Mouse (Mus musculus): ENCODE results near the gene Lrrc45. TPM values are rescaled to one million over a fixed set of nuclear protein-coding genes. Genes with fewer than 3 reads are reported as not detected.

The Lrrc45 gene
- polyA plus RNA-seq, 1 experiment from 2014 or later: 69.2 TPM

- Histone ChIP-seq H3K36me3 (ENCODE audit: insufficient read depth, low read length) (no peaks in the 10 kb centered on the region), H3K27me3 (ENCODE audit: insufficient read depth, low read length) (no peaks in the 10 kb centered on the region), H3K9ac (replicated peaks; ENCODE audit: low read length) (no peak within 1 kb of the TSS), H3K27ac (ENCODE audit: low read length) (no peak within 1 kb of the TSS), H3K4me3 (ENCODE audit: low read length) (no peak within 1 kb of the TSS), H3K4me1 (ENCODE audit: insufficient read depth, low read length) (0 out of 2 replicates have a peak, but pooled peaks cover 4% of the 10 kb centered on the region), H3K9me3 (ENCODE audit: low read length) (no peaks in the 10 kb centered on the region), H3K4me2 (replicated peaks; ENCODE audit: low read depth, low read length) (no peak within 1 kb of the TSS)
- no peak for ATAC-seq (ENCODE audit: low FRiP score, low TSS enrichment)
- 55% methylated on average over 12 of the region's 12 CpGs for WGBS
Measured at GRCm38 (mm10) chr11:120731858-120732680, 18.3 kb downstream of the Lrrc45 start, which contains the start of gene Cbr2. TSS of gene Cbr2 (minus strand) at chr11:120732114.

DNA sequence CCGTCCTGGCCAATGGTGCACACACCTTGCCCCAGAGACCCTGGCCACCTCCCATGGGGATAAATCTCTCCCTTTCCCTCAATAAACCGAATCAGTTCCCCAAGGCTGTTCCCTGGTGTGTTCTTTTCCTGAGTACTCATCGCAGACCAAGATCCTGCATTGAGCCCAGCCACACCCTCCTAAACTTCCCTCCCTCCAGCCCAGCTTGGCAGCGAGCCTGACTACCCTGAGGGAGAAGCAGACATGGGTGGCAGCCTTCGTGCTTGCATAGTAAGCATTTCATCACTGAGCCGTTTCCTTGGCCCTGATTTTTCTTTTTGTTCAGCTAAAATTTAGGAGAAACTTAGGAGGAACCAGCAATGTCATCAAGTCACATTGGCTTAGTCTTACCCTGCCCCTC lies 19.8 kb downstream of the Lrrc45 start:
- Histone ChIP-seq H3K9ac (replicated peaks; ENCODE audit: low read length) (no peak overlapping the region), H3K4me3 (ENCODE audit: low read length) (no peak overlapping the region), H3K36me3 (ENCODE audit: insufficient read depth, low read length) (no peaks in the 10 kb centered on the region), H3K4me1 (ENCODE audit: insufficient read depth, low read length) (0 out of 2 replicates have a peak, but pooled peaks cover 4% of the 10 kb centered on the region), H3K4me2 (replicated peaks; ENCODE audit: low read depth, low read length) (no peak overlapping the region), H3K27ac (ENCODE audit: low read length) (no peak overlapping the region), H3K27me3 (ENCODE audit: insufficient read depth, low read length) (no peaks in the 10 kb centered on the region), H3K9me3 (ENCODE audit: low read length) (no peaks in the 10 kb centered on the region)
- WGBS: 48% methylated on average over 6 of the region's 6 CpGs
- ATAC-seq (ENCODE audit: low FRiP score, low TSS enrichment): no peak

DNA sequence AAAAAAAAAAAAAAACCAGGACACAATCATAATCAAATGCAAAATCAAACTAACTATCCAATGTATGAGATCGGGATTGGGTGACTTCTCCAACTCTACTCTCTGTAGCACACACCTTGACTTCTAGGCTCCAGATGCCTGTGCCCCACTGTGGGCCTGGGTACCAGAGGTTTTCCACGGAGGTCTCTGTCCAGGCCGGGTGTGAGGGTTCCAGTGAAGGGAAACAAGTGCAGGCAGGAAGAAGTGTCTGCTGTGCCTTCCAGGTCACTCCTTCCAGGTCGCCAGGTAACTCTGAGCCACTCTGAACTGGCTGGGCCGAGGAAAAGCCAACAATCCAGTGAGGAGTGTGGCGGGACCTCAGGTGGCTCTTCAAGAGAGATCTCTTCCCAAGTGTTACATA lies 22.7 kb downstream of the Lrrc45 start:
- H3K27me3 ChIP-seq (ENCODE audit: insufficient read depth, low read length): no peaks in the 10 kb centered on the region
- no peak overlapping the region for H3K4me3 ChIP-seq (ENCODE audit: low read length)
- H3K36me3 ChIP-seq (ENCODE audit: insufficient read depth, low read length): no peaks in the 10 kb centered on the region
- H3K9me3 ChIP-seq (ENCODE audit: low read length): no peaks in the 10 kb centered on the region
- H3K4me1 ChIP-seq (ENCODE audit: insufficient read depth, low read length): no peaks in the 10 kb centered on the region
- no peak overlapping the region for H3K27ac ChIP-seq (ENCODE audit: low read length)
- ATAC-seq (ENCODE audit: low FRiP score, low TSS enrichment): no peak
- no peak overlapping the region for H3K4me2 ChIP-seq (replicated peaks; ENCODE audit: low read depth, low read length)
- no peak overlapping the region for H3K9ac ChIP-seq (replicated peaks; ENCODE audit: low read length)
- WGBS: 83% methylated on average over 6 of the region's 6 CpGs

DNA sequence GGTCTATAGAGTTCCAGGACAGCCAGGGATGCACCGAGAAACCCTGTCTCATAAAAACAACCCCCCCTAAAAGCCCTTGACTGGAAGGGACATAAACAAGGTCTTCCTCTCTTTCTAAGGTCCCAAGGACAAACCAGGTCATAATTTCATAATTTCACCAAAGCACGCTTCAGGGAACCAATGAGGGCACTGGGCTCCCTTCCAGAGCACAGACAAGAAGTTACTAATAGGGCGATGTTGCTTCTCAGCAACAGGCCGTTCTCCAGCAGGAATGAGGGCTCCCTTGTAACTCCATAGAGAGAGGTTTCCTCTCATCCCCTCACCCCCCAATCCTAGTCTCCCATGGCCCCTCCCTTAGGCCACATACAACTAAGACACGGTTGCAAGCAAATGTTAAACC lies 27.3 kb downstream of the Lrrc45 start:
- Histone ChIP-seq H3K27me3 (ENCODE audit: insufficient read depth, low read length) (no peaks in the 10 kb centered on the region), H3K4me1 (ENCODE audit: insufficient read depth, low read length) (no peaks in the 10 kb centered on the region), H3K9me3 (ENCODE audit: low read length) (no peaks in the 10 kb centered on the region), H3K4me3 (ENCODE audit: low read length) (no peak overlapping the region), H3K4me2 (replicated peaks; ENCODE audit: low read depth, low read length) (no peak overlapping the region), H3K36me3 (ENCODE audit: insufficient read depth, low read length) (no peaks in the 10 kb centered on the region), H3K9ac (replicated peaks; ENCODE audit: low read length) (no peak overlapping the region), H3K27ac (ENCODE audit: low read length) (no peak overlapping the region)
- no peak for ATAC-seq (ENCODE audit: low FRiP score, low TSS enrichment)
- WGBS: 93% methylated on average over 5 of the region's 5 CpGs

GRCm38 (mm10) chr11:120744121-120744701 lies 30.5 kb downstream of the Lrrc45 start:
- H3K4me2 ChIP-seq (replicated peaks; ENCODE audit: low read depth, low read length): no peak overlapping the region
- no peaks in the 10 kb centered on the region for H3K4me1 ChIP-seq (ENCODE audit: insufficient read depth, low read length)
- no peaks in the 10 kb centered on the region for H3K36me3 ChIP-seq (ENCODE audit: insufficient read depth, low read length)
- no peak overlapping the region for H3K4me3 ChIP-seq (ENCODE audit: low read length)
- H3K9ac ChIP-seq (replicated peaks; ENCODE audit: low read length): no peak overlapping the region
- no peaks in the 10 kb centered on the region for H3K27me3 ChIP-seq (ENCODE audit: insufficient read depth, low read length)
- ATAC-seq (ENCODE audit: low FRiP score, low TSS enrichment): no peak
- H3K27ac ChIP-seq (ENCODE audit: low read length): no peak overlapping the region
- no peaks in the 10 kb centered on the region for H3K9me3 ChIP-seq (ENCODE audit: low read length)
- WGBS: 71% methylated on average over 7 of the region's 7 CpGs

GRCm38 (mm10) chr11:120747974-120748373 lies 34.2 kb downstream of the Lrrc45 start:
- ATAC-seq (ENCODE audit: low FRiP score, low TSS enrichment): no peak
- Histone ChIP-seq H3K9me3 (ENCODE audit: low read length) (no peaks in the 10 kb centered on the region), H3K4me2 (replicated peaks; ENCODE audit: low read depth, low read length) (no peak overlapping the region), H3K27me3 (ENCODE audit: insufficient read depth, low read length) (no peaks in the 10 kb centered on the region), H3K4me1 (ENCODE audit: insufficient read depth, low read length) (no peaks in the 10 kb centered on the region), H3K9ac (replicated peaks; ENCODE audit: low read length) (no peak overlapping the region), H3K36me3 (ENCODE audit: insufficient read depth, low read length) (no peaks in the 10 kb centered on the region), H3K27ac (ENCODE audit: low read length) (peak overlapping the region; percentile 13; the same call in 1 of the 2 replicates), H3K4me3 (ENCODE audit: low read length) (no peak overlapping the region)
- 62% methylated on average over 4 of the region's 4 CpGs for WGBS

DNA sequence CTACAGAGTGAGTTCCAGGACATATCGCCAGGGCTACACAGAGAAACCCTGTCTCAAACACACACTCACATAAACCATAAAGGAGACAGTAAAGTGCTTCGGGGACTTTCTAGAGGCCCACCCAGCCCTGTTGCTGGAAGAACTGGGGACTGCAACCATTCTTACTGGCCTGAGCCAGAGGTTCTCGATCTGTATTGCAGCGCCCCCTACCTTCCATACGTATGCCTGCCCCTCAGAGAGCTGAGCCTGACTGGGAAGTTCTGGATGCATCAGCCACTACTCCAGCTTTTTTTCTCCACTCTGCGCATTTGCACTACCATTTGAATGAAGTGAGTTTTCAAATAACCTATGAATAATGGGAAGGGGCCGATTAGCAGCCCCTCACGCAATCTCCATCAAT lies 35.7 kb downstream of the Lrrc45 start:
- no peaks in the 10 kb centered on the region for H3K27me3 ChIP-seq (ENCODE audit: insufficient read depth, low read length)
- H3K27ac ChIP-seq (ENCODE audit: low read length): no peak overlapping the region
- no peak overlapping the region for H3K9ac ChIP-seq (replicated peaks; ENCODE audit: low read length)
- WGBS: 58% methylated on average over 8 of the region's 8 CpGs
- no peak for ATAC-seq (ENCODE audit: low FRiP score, low TSS enrichment)
- H3K4me1 ChIP-seq (ENCODE audit: insufficient read depth, low read length): no peaks in the 10 kb centered on the region
- no peaks in the 10 kb centered on the region for H3K36me3 ChIP-seq (ENCODE audit: insufficient read depth, low read length)
- no peaks in the 10 kb centered on the region for H3K9me3 ChIP-seq (ENCODE audit: low read length)
- no peak overlapping the region for H3K4me2 ChIP-seq (replicated peaks; ENCODE audit: low read depth, low read length)
- no peak overlapping the region for H3K4me3 ChIP-seq (ENCODE audit: low read length)

DNA sequence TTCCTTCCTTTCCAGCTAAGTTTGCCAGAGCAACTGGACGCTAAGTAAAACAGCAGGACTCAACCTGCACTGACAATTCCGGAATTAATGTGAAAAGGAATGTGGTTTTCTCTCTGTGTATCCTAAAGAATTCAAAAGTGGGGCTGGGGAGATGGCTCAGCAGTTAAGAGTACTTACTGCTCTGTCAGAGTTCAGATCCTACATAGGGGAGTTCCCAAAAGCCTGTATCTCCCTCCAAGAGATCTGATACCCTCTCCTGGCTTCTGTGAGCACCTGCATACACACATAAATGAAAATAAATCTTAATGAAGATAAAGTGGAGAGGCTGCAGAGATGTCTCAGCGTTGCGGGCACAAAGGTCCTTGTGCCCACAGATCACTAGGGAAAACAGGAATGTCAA lies 37.9 kb downstream of the Lrrc45 start:
- no peak overlapping the region for H3K4me3 ChIP-seq (ENCODE audit: low read length)
- H3K27ac ChIP-seq (ENCODE audit: low read length): no peak overlapping the region
- H3K4me2 ChIP-seq (replicated peaks; ENCODE audit: low read depth, low read length): no peak overlapping the region
- H3K27me3 ChIP-seq (ENCODE audit: insufficient read depth, low read length): no peaks in the 10 kb centered on the region
- H3K9ac ChIP-seq (replicated peaks; ENCODE audit: low read length): no peak overlapping the region
- ATAC-seq (ENCODE audit: low FRiP score, low TSS enrichment): no peak
- no peaks in the 10 kb centered on the region for H3K36me3 ChIP-seq (ENCODE audit: insufficient read depth, low read length)
- no peaks in the 10 kb centered on the region for H3K9me3 ChIP-seq (ENCODE audit: low read length)
- no peaks in the 10 kb centered on the region for H3K4me1 ChIP-seq (ENCODE audit: insufficient read depth, low read length)
- WGBS: 49% methylated on average over 4 of the region's 4 CpGs

GRCm38 (mm10) chr11:120760236-120760635 lies 46.5 kb downstream of the Lrrc45 start:
- no peak for ATAC-seq (ENCODE audit: low FRiP score, low TSS enrichment)
- no peak overlapping the region for H3K4me2 ChIP-seq (replicated peaks; ENCODE audit: low read depth, low read length)
- peaks cover 25% of the 10 kb centered on the region for H3K9me3 ChIP-seq (ENCODE audit: low read length)
- no peak overlapping the region for H3K4me3 ChIP-seq (ENCODE audit: low read length)
- no peaks in the 10 kb centered on the region for H3K36me3 ChIP-seq (ENCODE audit: insufficient read depth, low read length)
- no peak overlapping the region for H3K27ac ChIP-seq (ENCODE audit: low read length)
- WGBS: 46% methylated on average over 9 of the region's 9 CpGs
- H3K4me1 ChIP-seq (ENCODE audit: insufficient read depth, low read length): no peaks in the 10 kb centered on the region
- H3K9ac ChIP-seq (replicated peaks; ENCODE audit: low read length): no peak overlapping the region
- peaks cover 8% of the 10 kb centered on the region for H3K27me3 ChIP-seq (ENCODE audit: insufficient read depth, low read length)
